Mouse (Mus musculus): ENCODE measurements around the gene Ncaph. TPM values are rescaled to one million over a fixed set of nuclear protein-coding genes. Genes with fewer than 3 reads are reported as not detected.

The Ncaph gene
- total and polyA plus RNA-seq, 3 experiments = 37.5 to 49.4 TPM; not detected in 1

GRCm38 (mm10) chr2:127142577-127143157 lies 8.9 kb upstream of the Ncaph start:
- Histone ChIP-seq H3K79me2 (ENCODE audit: control insufficient read depth, insufficient read depth, low read length, poor library complexity) (peaks cover 14% of the 10 kb centered on the region), H3K4me3 (ENCODE audit: control insufficient read depth in 1 of 2, insufficient read depth in 1 of 2, low read depth in 2 of 2, low read length in 2 of 2) (peak overlapping the region; percentile 78 to 83), H3K9ac (ENCODE audit: control insufficient read depth, low read depth, low read length, poor library complexity, severe bottlenecking) (peak overlapping the region; percentile 88), H3K4me1 (ENCODE audit: control insufficient read depth in 1 of 2, insufficient read depth in 2 of 2, low read length in 2 of 2) (peaks cover 2 to 21% of the 10 kb centered on the region in 2 experiments), H3K9me3 (replicated peaks; ENCODE audit: insufficient read depth, low read length) (no peaks in the 10 kb centered on the region), H3K27me3 (ENCODE audit: control insufficient read depth in 1 of 2, insufficient read depth in 2 of 2, low read length in 2 of 2) (no peaks in the 10 kb centered on the region), H3K27ac (ENCODE audit: control insufficient read depth, low read depth, low read length) (peak overlapping the region; percentile 33), H3K36me3 (ENCODE audit: control insufficient read depth in 1 of 2, insufficient read depth in 2 of 2, low read length in 2 of 2) (peaks cover 0 to 9% of the 10 kb centered on the region in 2 experiments; a peak in 2 of 4 replicates)
- peak; percentile 47 for DNase-seq (ENCODE audit: low read depth, low spot score)
- TF ChIP-seq CHD1 (IDR thresholded peaks at IDR 0.05; ENCODE audit: low read depth, low read length) (no peak), MEF2A (IDR thresholded peaks at IDR 0.05; ENCODE audit: extremely low read depth, insufficient replicate concordance, low read depth, low read length, poor library complexity, severe bottlenecking) (no peak), TCF12 (IDR thresholded peaks at IDR 0.05; ENCODE audit: low read depth, low read length) (no peak), E2F4 (IDR thresholded peaks at IDR 0.05; ENCODE audit: borderline replicate concordance, low read depth, low read length) (no peak), TBP (IDR thresholded peaks at IDR 0.05; ENCODE audit: low read depth, low read length) (no peak), GABPA (IDR thresholded peaks at IDR 0.05; ENCODE audit: low read depth, low read length) (no peak), KAT2A (conservative IDR thresholded peaks at IDR 0.05; ENCODE audit: low read depth, low read length) (no peak), NELFE (IDR thresholded peaks at IDR 0.05; ENCODE audit: low read depth, low read length) (no peak), HCFC1 (IDR thresholded peaks at IDR 0.05; ENCODE audit: low read depth, low read length) (no peak), BHLHE40 (IDR thresholded peaks at IDR 0.05; ENCODE audit: borderline replicate concordance, low read depth, low read length) (no peak), POLR2AphosphoS5 (IDR thresholded peaks at IDR 0.05; ENCODE audit: borderline replicate concordance, low read depth, low read length) (no peak), MYB (IDR thresholded peaks at IDR 0.05; ENCODE audit: low read depth, low read length) (no peak), RCOR1 (IDR thresholded peaks at IDR 0.05; ENCODE audit: low read depth, low read length) (no peak)

- no peak overlapping the region for H3K4me3 ChIP-seq (ENCODE audit: control insufficient read depth in 1 of 2, insufficient read depth in 1 of 2, low read depth in 2 of 2, low read length in 2 of 2)
- no peaks in the 10 kb centered on the region for H3K9me3 ChIP-seq (replicated peaks; ENCODE audit: insufficient read depth, low read length)
- no peak overlapping the region for H3K27ac ChIP-seq (ENCODE audit: control insufficient read depth, low read depth, low read length)
- no peak overlapping the region; the same call in 1 of the 2 replicates for H3K9ac ChIP-seq (ENCODE audit: control insufficient read depth, low read depth, low read length, poor library complexity, severe bottlenecking)
- H3K4me1 ChIP-seq (ENCODE audit: control insufficient read depth in 1 of 2, insufficient read depth in 2 of 2, low read length in 2 of 2) = peaks cover 7 to 25% of the 10 kb centered on the region in 2 experiments
- H3K79me2 ChIP-seq (ENCODE audit: control insufficient read depth, insufficient read depth, low read length, poor library complexity) = peaks cover 14% of the 10 kb centered on the region
- peaks cover 0 to 14% of the 10 kb centered on the region in 2 experiments; a peak in 2 of 4 replicates for H3K36me3 ChIP-seq (ENCODE audit: control insufficient read depth in 1 of 2, insufficient read depth in 2 of 2, low read length in 2 of 2)
- no peak for DNase-seq (ENCODE audit: low read depth, low spot score)
- no peaks in the 10 kb centered on the region for H3K27me3 ChIP-seq (ENCODE audit: control insufficient read depth in 1 of 2, insufficient read depth in 2 of 2, low read length in 2 of 2)
- TF ChIP-seq E2F4 (IDR thresholded peaks at IDR 0.05; ENCODE audit: borderline replicate concordance, low read depth, low read length) (no peak), CHD1 (IDR thresholded peaks at IDR 0.05; ENCODE audit: low read depth, low read length) (no peak), RAD21 (IDR thresholded peaks at IDR 0.05; ENCODE audit: low read depth, low read length) (no peak), GATA1 (IDR thresholded peaks at IDR 0.05; ENCODE audit: low read depth, low read length) (no peak), ELF1 (IDR thresholded peaks at IDR 0.05; ENCODE audit: low read depth, low read length) (no peak), USF1 (IDR thresholded peaks at IDR 0.05; ENCODE audit: low read depth, low read length) (no peak), MYC (IDR thresholded peaks at IDR 0.05; ENCODE audit: low read depth, low read length) (no peak)
These were observed 8.3 kb upstream of the Ncaph start for GRCm38 (mm10) chr2:127142031-127142430.

Measured in MEL (cell line).